Mouse (Mus musculus) forebrain, postnatal 0 days (tissue): ENCODE data around the gene Mid1. TPM values are rescaled to one million over a fixed set of nuclear protein-coding genes. Genes with fewer than 3 reads are reported as not detected.
A peak's percentile ranks its signal among the peaks of the same experiment; 100 is the strongest.

Experiments
- ATAC-seq: fragments of 200-750 bp; cut with Nextera tagmentation; 2 replicates; pipeline ENCODE4 v1.8.0; 2017; ENCODE audit warnings: mild to moderate bottlenecking, moderate library complexity
- DNase-seq: peaks from one replicate; pipeline ENCODE4 v3.0.0-alpha.2; 2015
- H3K27ac ChIP-seq: fragments of 300-500 bp; sonication (generic); 2 replicates; pipeline ENCODE4 v1.5.1; 2014; ENCODE audit warnings: low read depth, mild to moderate bottlenecking, antibody characterized with exemption, low read length, moderate library complexity, mixed read lengths
- H3K27me3 ChIP-seq: fragments of 300-500 bp; sonication (generic); 2 replicates; pipeline ENCODE4 v1.6.1; 2014; ENCODE audit warnings: mild to moderate bottlenecking, low read length, mixed read lengths; ENCODE audit not compliant: insufficient read depth
- H3K36me3 ChIP-seq: fragments of 300-500 bp; sonication (generic); 2 replicates; pipeline ENCODE4 v1.6.1; 2014; ENCODE audit warnings: mild to moderate bottlenecking, moderate library complexity; ENCODE audit not compliant: insufficient read depth
- H3K4me1 ChIP-seq: fragments of 300-500 bp; sonication (generic); 2 replicates; pipeline ENCODE4 v1.6.1; 2014; ENCODE audit warnings: antibody characterized with exemption; ENCODE audit not compliant: insufficient read depth
- H3K4me2 ChIP-seq: fragments of 300-500 bp; sonication (generic); 2 replicates; pipeline ENCODE4 v1.6.1; 2014; ENCODE audit warnings: low read depth, mild to moderate bottlenecking, moderate library complexity
- H3K4me3 ChIP-seq: fragments of 300-500 bp; sonication (generic); 2 replicates; pipeline ENCODE4 v1.5.1; 2014; ENCODE audit warnings: low read depth, low read length, mixed read lengths
- H3K9ac ChIP-seq: fragments of 300-500 bp; sonication (generic); 2 replicates; pipeline ENCODE4 v1.6.1; 2014; ENCODE audit warnings: mild to moderate bottlenecking
- H3K9me3 ChIP-seq: fragments of 300-500 bp; sonication (generic); 2 replicates; pipeline ENCODE4 v1.6.1; 2016; ENCODE audit warnings: low read length
- CTCF ChIP-seq: sonication (generic); IDR thresholded peaks from 2 replicates; pipeline ENCODE4 v1.5.1; 2016; ENCODE audit warnings: antibody characterized with exemption, control low read depth, low read depth
- WGBS: fragments of 180-500 bp; shearing (Covaris S2); extraction: QIAGEN DNeasy Blood & Tissue Kit; methylation state at CpG from one replicate; pipeline ENCODE4 v1.1.7; 2014; 5-methylcytosine and 5-hydroxymethylcytosine counted together
- polyA plus RNA-seq: library from polyadenylated mRNA; unstranded; fragments of >200 nt; fragmentation: Nextera tagmentation; extraction: Ambion mirVana; gene quantifications from 2 replicates; pipeline ENCODE4 v1.2.1, GENCODE M21; 2015
- total RNA-seq: library from RNA; depleted of rRNA; stranded (reverse); fragments of >200 nt; gene quantifications from 2 replicates; pipeline ENCODE4 v1.2.3, GENCODE M21; 2014

Mid1 gene
- total and polyA plus RNA-seq, 2 experiments from 2014 or later: 4.2 to 5.7 TPM

- Histone ChIP-seq H3K27me3 (no peaks in the 10 kb centered on the region), H3K9ac (no peak overlapping the region), H3K9me3 (no peaks in the 10 kb centered on the region), H3K27ac (no peak overlapping the region), H3K4me2 (no peak overlapping the region), H3K4me3 (no peak overlapping the region), H3K36me3 (no peaks in the 10 kb centered on the region), H3K4me1 (no peaks in the 10 kb centered on the region)
- no peak for TF ChIP-seq CTCF
- DNase-seq (no peak), ATAC-seq (no peak)
- WGBS: 75% methylated on average over 4 of the region's 4 CpGs
These were observed 109.4 kb downstream of the Mid1 start for GRCm38 (mm10) chrX:169794421-169794820.

GRCm38 (mm10) chrX:169794831-169795311, 109.9 kb downstream of the Mid1 start:
- Histone ChIP-seq H3K27me3 (no peaks in the 10 kb centered on the region), H3K9me3 (no peaks in the 10 kb centered on the region), H3K27ac (no peak overlapping the region), H3K4me2 (no peak overlapping the region), H3K4me3 (no peak overlapping the region), H3K36me3 (no peaks in the 10 kb centered on the region), H3K9ac (no peak overlapping the region), H3K4me1 (no peaks in the 10 kb centered on the region)
- WGBS: 51% methylated on average over 7 of the region's 7 CpGs
- DNase-seq (no peak), ATAC-seq (no peak)
- TF ChIP-seq CTCF: no peak

- Histone ChIP-seq H3K9ac (no peak overlapping the region), H3K9me3 (no peaks in the 10 kb centered on the region), H3K36me3 (no peaks in the 10 kb centered on the region), H3K4me1 (no peaks in the 10 kb centered on the region), H3K27me3 (no peaks in the 10 kb centered on the region), H3K4me2 (no peak overlapping the region), H3K4me3 (no peak overlapping the region), H3K27ac (no peak overlapping the region)
- no peak for TF ChIP-seq CTCF
- no peak for DNase-seq
- ATAC-seq: no peak
- 48% methylated on average over 3 of the region's 3 CpGs for WGBS
These were observed 112.1 kb downstream of the Mid1 start for GRCm38 (mm10) chrX:169797148-169797547.

GRCm38 (mm10) chrX:169798987-169799680, 114.1 kb downstream of the Mid1 start:
- Histone ChIP-seq H3K9ac (no peak overlapping the region), H3K4me3 (peak overlapping the region; percentile 33), H3K36me3 (no peaks in the 10 kb centered on the region), H3K4me1 (no peaks in the 10 kb centered on the region), H3K27me3 (no peaks in the 10 kb centered on the region), H3K4me2 (no peak overlapping the region), H3K9me3 (no peaks in the 10 kb centered on the region), H3K27ac (no peak overlapping the region)
- WGBS: 4% methylated on average over 11 of the region's 11 CpGs
- TF ChIP-seq CTCF: peak; percentile 47; the same call in 1 of the 2 replicates
- DNase-seq (peak; percentile 67), ATAC-seq (peak; percentile 56; the same call in 1 of the 2 replicates)

GRCm38 (mm10) chrX:169800238-169800637, 115.2 kb downstream of the Mid1 start:
- Histone ChIP-seq H3K36me3 (no peaks in the 10 kb centered on the region), H3K4me3 (no peak overlapping the region), H3K27me3 (no peaks in the 10 kb centered on the region), H3K4me2 (no peak overlapping the region), H3K4me1 (no peaks in the 10 kb centered on the region), H3K27ac (no peak overlapping the region), H3K9ac (no peak overlapping the region), H3K9me3 (no peaks in the 10 kb centered on the region)
- ATAC-seq (no peak), DNase-seq (no peak)
- TF ChIP-seq CTCF: no peak
- 36% methylated on average over 4 of the region's 4 CpGs for WGBS

GRCm38 (mm10) chrX:169805791-169806190, 120.8 kb downstream of the Mid1 start:
- WGBS: 53% methylated on average over 5 of the region's 5 CpGs
- TF ChIP-seq CTCF: no peak

GRCm38 (mm10) chrX:169807744-169808143, 122.7 kb downstream of the Mid1 start:
- TF ChIP-seq CTCF: no peak
- Histone ChIP-seq H3K36me3 (no peaks in the 10 kb centered on the region), H3K9ac (no peak overlapping the region), H3K4me3 (no peak overlapping the region), H3K27me3 (no peaks in the 10 kb centered on the region), H3K4me1 (no peaks in the 10 kb centered on the region), H3K27ac (no peak overlapping the region), H3K9me3 (no peaks in the 10 kb centered on the region), H3K4me2 (no peak overlapping the region)
- no peak for DNase-seq
- ATAC-seq: no peak
- WGBS: 75% methylated on average over 3 of the region's 3 CpGs

More at GRCm38 (mm10) chrX:169805791-169806190, 120.8 kb downstream of the Mid1 start:
- Histone ChIP-seq H3K4me1 (no peaks in the 10 kb centered on the region), H3K9me3 (no peaks in the 10 kb centered on the region), H3K27ac (no peak overlapping the region), H3K9ac (no peak overlapping the region), H3K36me3 (no peaks in the 10 kb centered on the region), H3K4me3 (no peak overlapping the region), H3K4me2 (no peak overlapping the region), H3K27me3 (no peaks in the 10 kb centered on the region)
- DNase-seq (no peak), ATAC-seq (no peak)
